Mouse (Mus musculus) CD8-positive naive resting alpha-beta T cell, adult 57 days (primary cell): ENCODE measurements around the gene Nkap. TPM values are rescaled to one million over a fixed set of nuclear protein-coding genes. Genes with fewer than 3 reads are reported as not detected.

Experiments
- total RNA-seq: library from RNA; stranded (reverse); gene quantifications from one replicate; pipeline ENCODE4 v1.2.4, GENCODE M21; 2023

Gene Nkap
- total RNA-seq: 21.0 TPM

GRCm38 (mm10) chrX:37126671-37127358 lies at the start of gene Nkap:
Gene Nkap (plus strand): TSS chrX:37126795.

GRCm38 (mm10) chrX:37084927-37085660 lies 41.5 kb upstream of the Nkap start, which contains the start of gene Rpl39:
Gene Rpl39 (minus strand): TSS chrX:37085402.

GRCm38 (mm10) chrX:37110193-37110880 lies 16.3 kb upstream of the Nkap start, which contains the start of gene Upf3b:
Gene Upf3b (minus strand): TSS chrX:37110322.

GRCm38 (mm10) chrX:37168742-37169141 lies 42.1 kb downstream of the Nkap start, which contains the start of gene Akap14:
Gene Akap14 (minus strand): TSS chrX:37168842.

GRCm38 (mm10) chrX:37191105-37191743 lies 64.6 kb downstream of the Nkap start, which contains the start of the genes Ndufa1 and Rnf113a1:
Gene Ndufa1 (minus strand): TSS chrX:37191163.
Gene Rnf113a1 (plus strand): TSS chrX:37191245.

Other genes starting within 250 kb of the Nkap start
- gene Nkrf, start 223.9 kb upstream of the Nkap start, total RNA-seq: 12.9 TPM
- 164 TPM for gene Sept6, start 135.0 kb upstream of the Nkap start, total RNA-seq
- not detected for gene Sowahd, start 78.0 kb upstream of the Nkap start, total RNA-seq
- 1,709 TPM for gene Rpl39, start 41.4 kb upstream of the Nkap start, total RNA-seq
- gene Upf3b, start 16.5 kb upstream of the Nkap start, total RNA-seq: 27.5 TPM
- gene Akap14, start 42.0 kb downstream of the Nkap start, total RNA-seq: not detected
- 85.7 TPM for gene Ndufa1, start 64.4 kb downstream of the Nkap start, total RNA-seq
- 3.7 TPM for gene Rnf113a1, start 64.5 kb downstream of the Nkap start, total RNA-seq
- not detected for gene Gm9, start 84.2 kb downstream of the Nkap start, total RNA-seq
- gene Rhox1, start 95.5 kb downstream of the Nkap start, total RNA-seq: not detected
- gene Rhox2a, start 118.2 kb downstream of the Nkap start, total RNA-seq: not detected
- not detected for gene Rhox3a, start 123.1 kb downstream of the Nkap start, total RNA-seq
- not detected for gene Rhox4a, start 138.5 kb downstream of the Nkap start, total RNA-seq